Mouse (Mus musculus) left cerebral cortex, postnatal 10 days (tissue): Measurements from ENCODE around the gene Tmco4. TPM values are rescaled to one million over a fixed set of nuclear protein-coding genes. Genes with fewer than 3 reads are reported as not detected.

Experiments used
- DNase-seq, 2 experiments: peaks; one replicate each; pipeline ENCODE4 v3.0.0; 2021 to 2022; ENCODE audit warnings: low spot score in 2 of 2, mixed read lengths in 1 of 2; ENCODE audit errors: extremely low spot score in 1 of 2
- intact Hi-C: fragments of 180-260 bp; cut with DNase I; formaldehyde crosslinking; loops from one replicate; pipeline ENCODE4 v1.15.1; 2025
- total RNA-seq, 2 experiments: library from RNA; stranded (reverse); gene quantifications; 2 replicates each; pipeline ENCODE4 v1.2.3; 2021

Tmco4 gene
- total RNA-seq, 2 experiments from 2014 or later, result 1.3 to 1.7 TPM

- intact Hi-C loops, result no loop called here
- DNase-seq, result no peak
Measured at GRCm38 (mm10) chr4:139105453-139105852, 132.8 kb downstream of the Tmco4 start.

Other genes with a start within 250 kb of the Tmco4 start
- not detected for gene Pla2g2c, start 248.1 kb upstream of the Tmco4 start, total RNA-seq
- 1 to 10 TPM; 1.1 to 1.3 TPM for gene Ubxn10, start 235.7 kb upstream of the Tmco4 start, total RNA-seq
- gene Pla2g2f, start 215.3 kb upstream of the Tmco4 start, total RNA-seq, result not detected
- gene Pla2g2d, start 197.2 kb upstream of the Tmco4 start, total RNA-seq, result under 1 TPM in 1 of 2 experiments, not detected in 1; 0.16 TPM
- 1 to 10 TPM; 1.2 to 1.3 TPM for gene Pla2g5, start 109.4 kb upstream of the Tmco4 start, total RNA-seq
- not detected for gene Gm13030, start 98.9 kb upstream of the Tmco4 start, total RNA-seq
- gene Pla2g2e, start 94.9 kb upstream of the Tmco4 start, total RNA-seq, result not detected
- 10 to 100 TPM; 13.1 to 13.7 TPM for gene Otud3, start 58.9 kb upstream of the Tmco4 start, total RNA-seq
- not detected for gene Rnf186, start 5.8 kb upstream of the Tmco4 start, total RNA-seq
- gene Htr6, start 102.7 kb downstream of the Tmco4 start, total RNA-seq, result 1 to 10 TPM; 3.6 to 3.8 TPM
- gene Nbl1, start 120.1 kb downstream of the Tmco4 start, total RNA-seq, result 10 to 100 TPM; 34.0 to 37.0 TPM
- 100 to 1,000 TPM; 203 to 215 TPM for gene Minos1, start 158.2 kb downstream of the Tmco4 start, total RNA-seq
- 100 to 1,000 TPM; 343 to 357 TPM for gene Capzb, start 220.0 kb downstream of the Tmco4 start, total RNA-seq